Mouse (Mus musculus) embryonic facial prominence, embryonic 11.5 days (tissue): ENCODE measurements around the gene Gm47969. TPM values are rescaled to one million over a fixed set of nuclear protein-coding genes. Genes with fewer than 3 reads are reported as not detected.

Source experiments
- ATAC-seq: fragments of 200-750 bp; cut with Nextera tagmentation; replicated peaks from 2 replicates; pipeline ENCODE4 v1.8.0; 2017; ENCODE audit warnings: low read depth; ENCODE audit not compliant: insufficient number of reproducible peaks, low FRiP score, low TSS enrichment
- DNase-seq: peaks from one replicate; pipeline ENCODE4 v3.0.0-alpha.2; 2015; ENCODE audit warnings: low spot score
- H3K27ac ChIP-seq: fragments of 300-500 bp; sonication (generic); replicated peaks from 2 replicates; pipeline ENCODE4 v1.5.1; 2014; ENCODE audit warnings: mild to moderate bottlenecking, low read depth, low read length, control low read depth
- H3K27me3 ChIP-seq: fragments of 300-500 bp; sonication (generic); 2 replicates; pipeline ENCODE4 v1.6.1; 2014; ENCODE audit warnings: mild to moderate bottlenecking, low read length, moderate library complexity, mixed read lengths; ENCODE audit not compliant: control insufficient read depth, insufficient read depth
- H3K36me3 ChIP-seq: fragments of 300-500 bp; sonication (generic); replicated peaks from 2 replicates; pipeline ENCODE4 v1.6.1; 2014; ENCODE audit warnings: low read depth, mild to moderate bottlenecking, low read length, moderate library complexity, mixed read lengths; ENCODE audit not compliant: control insufficient read depth, insufficient read depth
- H3K4me1 ChIP-seq: fragments of 300-500 bp; sonication (generic); 2 replicates; pipeline ENCODE4 v1.6.1; 2014; ENCODE audit warnings: low read length, mixed read lengths; ENCODE audit not compliant: control insufficient read depth, insufficient read depth
- H3K4me2 ChIP-seq: fragments of 300-500 bp; sonication (generic); 2 replicates; pipeline ENCODE4 v1.6.1; 2014; ENCODE audit warnings: low read depth, mild to moderate bottlenecking, control low read depth, low read length, moderate library complexity
- H3K4me3 ChIP-seq: fragments of 300-500 bp; sonication (generic); 2 replicates; pipeline ENCODE4 v1.5.1; 2014; ENCODE audit warnings: low read depth, low read length, control low read depth
- H3K9ac ChIP-seq: fragments of 300-500 bp; sonication (generic); replicated peaks from 2 replicates; pipeline ENCODE4 v1.6.1; 2014; ENCODE audit warnings: mild to moderate bottlenecking, control low read depth, low read length
- H3K9me3 ChIP-seq: fragments of 300-500 bp; sonication (generic); replicated peaks from 2 replicates; pipeline ENCODE4 v1.6.1; 2016; ENCODE audit warnings: mild to moderate bottlenecking, low read length, inconsistent platforms, mixed read lengths; ENCODE audit not compliant: control insufficient read depth
- WGBS: fragments of 180-500 bp; shearing (Covaris S2); extraction: QIAGEN DNeasy Blood & Tissue Kit; methylation state at CpG from one replicate; pipeline ENCODE4 v1.1.7; 2014; 5-methylcytosine and 5-hydroxymethylcytosine counted together
- polyA plus RNA-seq: library from polyadenylated mRNA; unstranded; fragments of >200 nt; fragmentation: Nextera tagmentation; extraction: Ambion mirVana; gene quantifications from 2 replicates; pipeline ENCODE4 v1.2.1, GENCODE M21; 2014

The Gm47969 gene
- polyA plus RNA-seq, 1 experiment from 2014 or later: not detected

DNA sequence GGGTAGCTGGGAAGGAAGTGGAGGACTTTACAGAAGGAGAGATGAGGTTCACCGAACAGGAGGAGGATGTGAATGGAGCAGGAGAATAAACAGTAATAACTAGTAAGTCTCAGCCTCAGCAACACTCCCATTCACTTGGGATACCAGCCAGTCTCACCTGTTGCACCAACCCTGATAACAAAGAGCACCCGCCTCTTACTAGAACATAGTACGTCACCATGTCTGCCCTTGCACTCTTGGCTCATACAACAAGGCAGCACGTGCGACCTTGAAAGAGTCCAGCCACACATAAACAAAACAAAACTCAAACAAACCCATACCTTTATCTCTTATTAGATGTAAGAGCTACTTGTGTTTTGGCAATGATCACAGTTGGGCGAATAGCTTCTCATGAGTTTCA lies 12.2 kb upstream of the Gm47969 start:
- H3K27me3 ChIP-seq: no peaks in the 10 kb centered on the region
- 85% methylated on average over 6 of the region's 6 CpGs for WGBS
- no peaks in the 10 kb centered on the region for H3K36me3 ChIP-seq
- H3K27ac ChIP-seq: no peak overlapping the region
- no peaks in the 10 kb centered on the region for H3K9me3 ChIP-seq
- H3K4me1 ChIP-seq: no peaks in the 10 kb centered on the region
- no peak overlapping the region for H3K9ac ChIP-seq
- ATAC-seq: no peak
- DNase-seq: no peak
- no peak overlapping the region for H3K4me2 ChIP-seq
- no peak overlapping the region for H3K4me3 ChIP-seq

GRCm38 (mm10) chr1:83034509-83034908 lies 10.2 kb upstream of the Gm47969 start:
- no peak overlapping the region for H3K9ac ChIP-seq
- no peaks in the 10 kb centered on the region for H3K36me3 ChIP-seq
- DNase-seq (no peak), ATAC-seq (no peak)
- H3K27ac ChIP-seq: no peak overlapping the region
- H3K4me2 ChIP-seq: no peak overlapping the region
- WGBS: 73% methylated on average over 5 of the region's 5 CpGs
- no peaks in the 10 kb centered on the region for H3K9me3 ChIP-seq
- H3K4me1 ChIP-seq: no peaks in the 10 kb centered on the region
- H3K4me3 ChIP-seq: no peak overlapping the region
- H3K27me3 ChIP-seq: no peaks in the 10 kb centered on the region

DNA sequence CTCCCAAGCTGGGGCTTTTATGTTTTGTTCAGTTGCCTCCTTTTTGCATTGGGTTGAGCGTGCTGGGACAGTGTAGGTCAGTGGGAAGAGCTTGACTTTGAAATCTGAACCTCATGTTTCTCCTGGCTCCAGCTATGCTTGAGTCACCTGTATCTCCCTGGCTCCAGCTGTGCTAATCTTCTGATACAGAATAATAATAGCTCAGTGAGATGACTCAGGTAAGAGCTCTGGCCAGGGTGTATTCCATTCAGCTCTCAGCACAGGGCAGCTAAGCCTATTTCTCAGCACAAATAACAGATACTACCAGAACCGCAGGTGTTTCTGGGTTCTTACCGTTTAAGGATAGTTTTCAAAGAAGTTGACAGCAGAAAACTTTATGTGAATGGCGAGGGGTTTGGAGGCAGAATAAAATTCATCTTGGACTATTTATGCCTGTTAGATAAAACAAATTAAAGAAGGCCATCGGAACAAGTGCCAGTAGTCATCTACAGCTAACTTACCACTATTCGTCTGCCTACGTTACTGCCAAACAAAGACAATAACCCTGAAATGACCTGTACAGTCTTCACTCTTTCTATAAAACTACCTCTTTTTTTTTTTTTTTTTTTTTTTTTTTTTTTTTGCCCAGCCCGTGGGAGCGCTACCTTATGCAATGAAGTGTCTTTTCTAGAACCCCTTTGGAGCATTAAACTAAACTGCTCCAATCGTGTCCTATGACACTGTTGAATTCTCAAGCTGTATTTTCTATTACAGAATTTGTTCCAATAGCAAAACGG lies 7.7 kb upstream of the Gm47969 start:
- Histone ChIP-seq H3K4me3 (no peak overlapping the region), H3K36me3 (no peaks in the 10 kb centered on the region), H3K4me1 (no peaks in the 10 kb centered on the region), H3K9ac (no peak overlapping the region), H3K9me3 (no peaks in the 10 kb centered on the region), H3K27me3 (no peaks in the 10 kb centered on the region), H3K27ac (no peak overlapping the region), H3K4me2 (no peak overlapping the region)
- 67% methylated on average over 11 of the region's 11 CpGs for WGBS
- DNase-seq: no peak
- ATAC-seq: no peak

DNA sequence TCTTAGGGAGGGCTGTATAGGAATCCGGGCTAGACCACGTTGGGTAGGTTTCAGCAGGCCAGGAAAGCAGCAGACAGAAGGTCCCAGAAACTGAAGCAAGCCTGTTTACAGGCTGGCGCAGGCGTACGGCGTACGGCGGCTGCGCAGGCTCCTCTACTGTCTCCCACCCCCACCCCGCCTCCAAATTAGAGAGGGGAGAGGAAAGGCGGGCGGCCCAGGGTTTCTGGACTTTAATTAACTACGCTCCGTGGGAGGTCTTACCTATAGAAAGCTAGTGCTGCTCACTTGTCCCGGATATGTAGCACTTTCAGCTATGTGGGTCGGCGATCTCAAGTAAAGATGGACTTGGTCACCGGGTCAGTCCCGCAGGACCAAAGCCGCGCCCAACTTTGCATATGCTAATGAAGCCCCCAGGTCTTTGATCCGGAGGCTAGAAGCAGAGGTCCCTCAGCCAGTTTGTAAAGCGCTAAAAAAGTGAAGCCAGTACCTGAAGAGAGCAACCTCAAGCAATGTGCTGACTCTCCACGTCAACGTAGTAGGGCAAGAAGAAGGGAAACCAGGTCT lies 6.5 kb upstream of the Gm47969 start, which contains the start of gene Slc19a3:
Gene Slc19a3, minus strand, starts transcription at position 340 of the 564 bp plus-strand sequence.
- Histone ChIP-seq H3K4me2 (peak within 1 kb of the TSS; percentile 55), H3K27ac (no peak within 1 kb of the TSS), H3K27me3 (no peaks in the 10 kb centered on the region), H3K9ac (peak within 1 kb of the TSS; percentile 50), H3K9me3 (no peaks in the 10 kb centered on the region), H3K4me3 (peak within 1 kb of the TSS; percentile 41), H3K4me1 (no peaks in the 10 kb centered on the region), H3K36me3 (no peaks in the 10 kb centered on the region)
- ATAC-seq: peak; percentile 88
- peak; percentile 70 for DNase-seq
- WGBS: under 1% methylated on average over 25 of the region's 25 CpGs

DNA sequence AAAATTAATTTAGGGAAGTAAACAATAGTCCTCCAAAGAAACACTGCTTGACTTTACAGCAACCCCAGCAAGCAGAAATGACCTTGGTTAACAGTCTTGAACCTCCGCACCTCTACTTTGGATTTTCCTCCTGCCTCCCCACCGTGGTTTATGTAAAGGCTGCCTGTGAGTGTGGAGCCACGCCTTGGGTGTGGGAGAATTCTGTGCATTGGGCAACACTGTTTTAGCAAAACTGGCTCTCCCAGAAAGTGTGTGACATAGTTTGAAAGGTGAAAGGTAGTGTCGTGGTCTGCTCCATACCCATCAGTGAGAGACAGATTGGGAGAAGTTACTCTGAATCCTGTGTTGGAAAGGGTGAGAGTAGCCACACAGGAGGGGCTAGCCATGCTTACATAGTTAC lies 5.7 kb upstream of the Gm47969 start:
- Histone ChIP-seq H3K9me3 (no peaks in the 10 kb centered on the region), H3K4me1 (no peaks in the 10 kb centered on the region), H3K27me3 (no peaks in the 10 kb centered on the region), H3K4me2 (no peak overlapping the region), H3K36me3 (no peaks in the 10 kb centered on the region), H3K4me3 (no peak overlapping the region), H3K27ac (no peak overlapping the region), H3K9ac (no peak overlapping the region)
- DNase-seq (no peak), ATAC-seq (no peak)
- WGBS: 76% methylated on average over 4 of the region's 4 CpGs

- H3K9me3 ChIP-seq: no peaks in the 10 kb centered on the region
- H3K4me3 ChIP-seq: no peak within 1 kb of the TSS
- H3K9ac ChIP-seq: no peak within 1 kb of the TSS
- no peak within 1 kb of the TSS for H3K4me2 ChIP-seq
- H3K4me1 ChIP-seq: no peaks in the 10 kb centered on the region
- H3K27ac ChIP-seq: no peak within 1 kb of the TSS
- H3K36me3 ChIP-seq: no peaks in the 10 kb centered on the region
- 96% methylated on average over 2 of the region's 2 CpGs for WGBS
- no peak for DNase-seq
- ATAC-seq: no peak
- H3K27me3 ChIP-seq: no peaks in the 10 kb centered on the region
Measured at GRCm38 (mm10) chr1:83042380-83042779, 2.4 kb upstream of the Gm47969 start, which contains the start of gene Krtap28-10. Gene Krtap28-10, minus strand, starts transcription at chr1:83042480.

GRCm38 (mm10) chr1:83058481-83058880 lies 13.7 kb downstream of the Gm47969 start:
- no peak for ATAC-seq
- DNase-seq: no peak
- Histone ChIP-seq H3K4me1 (no peaks in the 10 kb centered on the region), H3K27me3 (no peaks in the 10 kb centered on the region), H3K4me3 (no peak overlapping the region), H3K27ac (no peak overlapping the region), H3K4me2 (no peak overlapping the region), H3K36me3 (no peaks in the 10 kb centered on the region), H3K9ac (no peak overlapping the region), H3K9me3 (no peaks in the 10 kb centered on the region)
- WGBS: 41% methylated on average over 1 of the region's 1 CpGs

DNA sequence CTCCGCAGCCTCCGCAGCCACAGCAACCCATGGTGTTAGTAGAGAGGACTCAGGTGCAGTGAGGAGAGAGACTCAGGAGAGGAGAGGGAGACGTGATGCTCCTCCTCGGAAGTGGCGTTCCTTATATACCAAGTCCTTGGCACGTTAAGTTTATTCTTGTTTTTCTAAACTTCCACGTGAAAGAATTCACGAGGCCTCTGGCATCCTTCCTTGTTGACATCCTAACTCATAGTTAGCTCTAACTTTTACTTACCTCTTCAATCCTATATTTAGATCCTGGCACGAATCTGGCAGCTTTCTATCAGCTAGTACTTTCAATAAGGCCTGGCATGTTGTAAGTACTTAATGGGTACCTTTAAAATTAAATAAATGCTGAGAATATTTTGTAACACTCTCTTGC lies 14.5 kb downstream of the Gm47969 start, which contains the start of gene A030005K14Rik:
Gene A030005K14Rik, minus strand, starts transcription at position 101 of the 400 bp plus-strand sequence.
- DNase-seq: no peak
- H3K27ac ChIP-seq: no peak within 1 kb of the TSS
- no peak within 1 kb of the TSS for H3K9ac ChIP-seq
- no peaks in the 10 kb centered on the region for H3K36me3 ChIP-seq
- no peak within 1 kb of the TSS for H3K4me3 ChIP-seq
- H3K27me3 ChIP-seq: no peaks in the 10 kb centered on the region
- WGBS: 96% methylated on average over 9 of the region's 9 CpGs
- ATAC-seq: no peak
- H3K4me1 ChIP-seq: no peaks in the 10 kb centered on the region
- H3K9me3 ChIP-seq: no peaks in the 10 kb centered on the region
- no peak within 1 kb of the TSS for H3K4me2 ChIP-seq
